Mouse (Mus musculus) gastrocnemius, postnatal 25 days (tissue): ENCODE results near the gene Nkx3-2. TPM values are rescaled to one million over a fixed set of nuclear protein-coding genes. Genes with fewer than 3 reads are reported as not detected.

Experiments
- DNase-seq: peaks from one replicate; pipeline ENCODE4 v3.0.0; 2022
- long read RNA-seq, 2 experiments: library from polyadenylated mRNA; stranded (forward); transcript quantifications; one replicate each; pipeline ENCODE4 v2.0.0; 2021
- total RNA-seq, 2 experiments: library from RNA; stranded (reverse); gene quantifications; 1 replicate in 1 of 2; 2 replicates in 1 of 2; pipeline ENCODE4 v1.2.3; 2021

Nkx3-2 gene
- total RNA-seq: under 1 TPM in 1 of 2 experiments, not detected in 1; 0.15 TPM
- long read RNA-seq, experiment 1: 0 reads
- long read RNA-seq, experiment 2: 0 reads

- no peak for DNase-seq
Measured at GRCm38 (mm10) chr5:41763731-41764721, at the start of gene Nkx3-2. Gene Nkx3-2, minus strand, starts transcription at chr5:41764501.

GRCm38 (mm10) chr5:41812516-41812915 is 48.2 kb upstream of the Nkx3-2 start:
- no peak for DNase-seq

- no peak for DNase-seq
Measured at GRCm38 (mm10) chr5:41811279-41811678, 47.0 kb upstream of the Nkx3-2 start.

- DNase-seq: no peak
Measured at GRCm38 (mm10) chr5:41807383-41807782, 43.1 kb upstream of the Nkx3-2 start.

GRCm38 (mm10) chr5:41806176-41806575 is 41.9 kb upstream of the Nkx3-2 start:
- no peak for DNase-seq

GRCm38 (mm10) chr5:41805085-41805484 is 40.8 kb upstream of the Nkx3-2 start:
- no peak for DNase-seq

GRCm38 (mm10) chr5:41804643-41805042 is 40.3 kb upstream of the Nkx3-2 start:
- no peak for DNase-seq

GRCm38 (mm10) chr5:41801622-41802021 is 37.3 kb upstream of the Nkx3-2 start:
- no peak for DNase-seq

GRCm38 (mm10) chr5:41794434-41794833 is 30.1 kb upstream of the Nkx3-2 start:
- DNase-seq: no peak

- no peak for DNase-seq
Measured at GRCm38 (mm10) chr5:41790517-41790916, 26.2 kb upstream of the Nkx3-2 start.

- no peak for DNase-seq
Measured at GRCm38 (mm10) chr5:41788877-41789276, 24.6 kb upstream of the Nkx3-2 start.

- no peak for DNase-seq
Measured at GRCm38 (mm10) chr5:41781890-41782289, 17.6 kb upstream of the Nkx3-2 start.

- DNase-seq: no peak
Measured at GRCm38 (mm10) chr5:41780026-41780425, 15.7 kb upstream of the Nkx3-2 start.

- DNase-seq: no peak
Measured at GRCm38 (mm10) chr5:41775728-41776127, 11.4 kb upstream of the Nkx3-2 start.

GRCm38 (mm10) chr5:41775273-41775672 is 11.0 kb upstream of the Nkx3-2 start:
- no peak for DNase-seq

GRCm38 (mm10) chr5:41768382-41769040 is 4.2 kb upstream of the Nkx3-2 start:
- peak; percentile 56 for DNase-seq

GRCm38 (mm10) chr5:41767296-41768200 is 3.2 kb upstream of the Nkx3-2 start:
- no peak for DNase-seq

- no peak for DNase-seq
Measured at GRCm38 (mm10) chr5:41766406-41767010, 2.2 kb upstream of the Nkx3-2 start.

GRCm38 (mm10) chr5:41765626-41766405 is 1.5 kb upstream of the Nkx3-2 start:
- no peak for DNase-seq

GRCm38 (mm10) chr5:41762947-41763730 is 1.2 kb downstream of the Nkx3-2 start:
- no peak for DNase-seq
